ENCODE assay signal across 26 mouse cellular contexts in genomic region chr8:29913576-29913975, GRCm38 (mm10).
DNase-seq lines count a peak whose midpoint lies in the region; ATAC-seq and TF ChIP-seq lines count a peak whose summit lies in the region.
"Had no signal": no experiment of that assay in that cellular context is flagged by ENCODE, and none has a peak within 500 bp of the region (broad histone marks: within the 10 kb centered on the region; RNA-seq: fewer than 3 reads in every experiment).

No protein-coding gene starts in this region.

- H3K4me2 ChIP-seq in kidney, postnatal 0 days (ENCODE audit: low read length): no peak overlapping the region
- no peak overlapping the region for H3K4me2 ChIP-seq in liver, embryonic 12.5 days
- H3K4me2 ChIP-seq: embryonic facial prominence, embryonic 13.5 days; forebrain, embryonic 12.5 days; forebrain, embryonic 15.5 days; heart, embryonic 11.5 days; hindbrain, embryonic 14.5 days had no signal

- no peaks in the 10 kb centered on the region for H3K9me3 ChIP-seq in kidney, postnatal 0 days (replicated peaks; ENCODE audit: low read length)
- H3K9me3 ChIP-seq in liver, embryonic 12.5 days (replicated peaks): no peaks in the 10 kb centered on the region
- H3K9me3 ChIP-seq: embryonic facial prominence, embryonic 13.5 days; forebrain, embryonic 12.5 days; forebrain, embryonic 15.5 days had no signal

- H3K27me3 ChIP-seq in kidney, postnatal 0 days (ENCODE audit: insufficient read depth, low read length): no peaks in the 10 kb centered on the region
- H3K27me3 ChIP-seq in liver, embryonic 12.5 days (replicated peaks): no peaks in the 10 kb centered on the region
- H3K27me3 ChIP-seq: embryonic facial prominence, embryonic 13.5 days; forebrain, embryonic 12.5 days; forebrain, embryonic 15.5 days had no signal

- no peak for ATAC-seq in kidney, postnatal 0 days (replicated peaks; ENCODE audit: low FRiP score, low read depth)
- ATAC-seq in liver, embryonic 12.5 days: no peak
- ATAC-seq: CD4-positive, CD25-positive, alpha-beta regulatory T cell, adult 4 months; forebrain, embryonic 15.5 days; hindbrain, postnatal 0 days; inflammation-experienced regulatory T-cells, adult 6 months; intestine, embryonic 16.5 days had no signal

- no peak for TF ChIP-seq CTCF in kidney, postnatal 0 days (IDR thresholded peaks at IDR 0.05; ENCODE audit: low read depth)

- no peak overlapping the region for H3K4me3 ChIP-seq in kidney, postnatal 0 days (replicated peaks; ENCODE audit: low read depth, low read length)
- H3K4me3 ChIP-seq in liver, embryonic 12.5 days: no peak overlapping the region
- H3K4me3 ChIP-seq: embryonic facial prominence, embryonic 13.5 days; forebrain, embryonic 12.5 days; forebrain, embryonic 15.5 days; gastrocnemius, adult 2 months had no signal

- H3K36me3 ChIP-seq in kidney, postnatal 0 days (ENCODE audit: insufficient read depth, low read length): no peaks in the 10 kb centered on the region
- no peaks in the 10 kb centered on the region for H3K36me3 ChIP-seq in liver, embryonic 12.5 days
- H3K36me3 ChIP-seq: embryonic facial prominence, embryonic 13.5 days; forebrain, embryonic 12.5 days; forebrain, embryonic 15.5 days had no signal

- H3K4me1 ChIP-seq in kidney, postnatal 0 days (replicated peaks; ENCODE audit: insufficient read depth, low read length): no peaks in the 10 kb centered on the region
- H3K4me1 ChIP-seq in liver, embryonic 12.5 days: no peaks in the 10 kb centered on the region
- H3K4me1 ChIP-seq: embryonic facial prominence, embryonic 13.5 days; forebrain, embryonic 12.5 days; forebrain, embryonic 15.5 days had no signal

- DNase-seq in gastrocnemius, adult 18-20 months (ENCODE audit: low spot score): peak; percentile 5
- no peak for DNase-seq in gastrocnemius, postnatal 14 days
- DNase-seq in kidney, postnatal 0 days (ENCODE audit: low spot score): peak; percentile 23
- no peak for DNase-seq in kidney, postnatal 14 days
- peak; percentile 27 for DNase-seq in fibroblast of lung, adult 2 months (ENCODE audit: low read depth)
- DNase-seq in skeletal muscle tissue, adult 2 months (ENCODE audit: low read depth, low spot score): peak; percentile 13
- DNase-seq: adrenal gland, adult 2 months; adrenal gland, postnatal 14 days; cerebellum, adult 11 months; cerebellum, adult 2 months; cerebellum, adult 9-11 months; cerebellum, postnatal 25 days; gastrocnemius, adult 2 months; heart, adult 11 months; heart, postnatal 4 days; kidney, adult 18-20 months had no signal

- no peak overlapping the region for H3K9ac ChIP-seq in kidney, postnatal 0 days (ENCODE audit: low read depth, low read length)
- no peak overlapping the region for H3K9ac ChIP-seq in liver, embryonic 12.5 days
- H3K9ac ChIP-seq: embryonic facial prominence, embryonic 13.5 days; forebrain, embryonic 12.5 days; forebrain, embryonic 15.5 days; hindbrain, embryonic 14.5 days had no signal

- intact Hi-C loops in gastrocnemius, postnatal 14 days (cut with DNase I; ENCODE audit: low total_unique reads): no loop called here

- no peak overlapping the region for H3K27ac ChIP-seq in kidney, postnatal 0 days
- H3K27ac ChIP-seq in liver, embryonic 12.5 days: no peak overlapping the region
- H3K27ac ChIP-seq: forebrain, embryonic 12.5 days; forebrain, embryonic 15.5 days; gastrocnemius, adult 2 months; hindbrain, embryonic 14.5 days; hindbrain, postnatal 0 days had no signal

- WGBS in kidney, postnatal 0 days: 26% methylated on average over 1 of the region's 1 CpGs
- WGBS in liver, embryonic 12.5 days (ENCODE audit: insufficient replicate concordance): 78% methylated on average over 1 of the region's 1 CpGs

Comparison
In these comparisons a context has a peak if more than half of its experiments do, and no peak if none do; other contexts are left out.
1. DNase-seq: peak in gastrocnemius, adult 18-20 months (single experiment), kidney, postnatal 0 days (single experiment), fibroblast of lung, adult 2 months (single experiment) and skeletal muscle tissue, adult 2 months (single experiment); none in gastrocnemius, postnatal 14 days (single experiment) and kidney, postnatal 14 days (single experiment).